Mouse (Mus musculus) olfactory bulb, adult 2 months (tissue): Measurements from ENCODE around the gene Ube2l3.

Source experiments
- CTCF ChIP-seq: fragments of 200-500 bp; IDR thresholded peaks from 2 replicates; pipeline ENCODE4 v1.5.1; 2012; ENCODE audit warnings: low read depth, mild to moderate bottlenecking, low read length, moderate library complexity; ENCODE audit not compliant: insufficient read depth
- POLR2A ChIP-seq: fragments of 200-500 bp; IDR thresholded peaks from 2 replicates; pipeline ENCODE4 v1.6.1; 2012; ENCODE audit warnings: mild to moderate bottlenecking, low read depth, low read length, moderate library complexity; ENCODE audit not compliant: insufficient read depth

DNA sequence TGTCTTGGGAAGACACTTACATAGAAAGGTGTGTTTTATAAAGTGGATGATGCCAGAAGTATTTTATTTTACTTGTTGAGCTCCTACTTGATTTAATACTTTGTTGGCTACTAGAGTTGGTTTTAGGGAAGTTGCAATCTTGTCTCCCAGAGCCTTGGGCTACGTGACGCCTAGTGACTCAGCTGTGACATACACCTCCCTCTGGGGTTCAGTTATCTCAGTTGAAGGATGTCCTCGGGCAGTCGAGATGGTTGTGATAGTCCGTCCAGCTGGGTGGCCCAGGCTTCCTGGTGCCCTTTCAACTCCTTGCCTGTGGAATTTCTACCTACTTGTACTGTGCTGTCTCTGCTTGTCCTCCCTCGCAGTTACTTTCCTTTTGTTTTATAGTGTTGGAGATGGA is 46.7 kb upstream of the Ube2l3 start:
- TF ChIP-seq CTCF (no peak), POLR2A (no peak)
